Mouse (Mus musculus): ENCODE results near the gene Ly6g5c. TPM values are rescaled to one million over a fixed set of nuclear protein-coding genes. Genes with fewer than 3 reads are reported as not detected.
"Not testable (repeated sequence)": the region's sequence is repeated elsewhere in the genome, so short reads cannot be mapped to it uniquely, and the experiment has no call there.

Ly6g5c gene
- polyA plus RNA-seq, 1 experiment from 2014 or later: not detected

DNA sequence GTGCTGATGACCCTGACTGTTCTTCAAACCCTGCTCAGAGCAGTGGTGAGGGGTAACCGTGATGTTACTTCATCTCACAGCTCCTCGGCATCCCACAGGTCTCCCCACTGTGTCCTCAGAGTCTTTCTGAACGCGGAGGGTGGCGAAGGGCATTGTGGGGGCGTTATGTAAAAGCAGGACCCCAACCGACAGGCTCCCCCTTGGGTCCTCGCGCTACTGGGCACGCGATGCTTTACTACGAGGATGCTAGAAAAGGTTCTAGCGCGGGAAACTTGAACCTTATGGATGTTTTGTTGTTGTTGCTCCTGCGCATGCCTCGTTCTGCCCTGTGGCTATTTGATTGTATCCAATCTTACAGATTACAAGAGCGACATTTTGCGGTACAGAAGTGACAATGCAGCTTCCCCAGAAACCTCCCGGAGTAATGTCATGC is 13.8 kb downstream of the Ly6g5c start, which contains the start of gene Csnk2b:
Csnk2b (minus strand) TSS at position 183 of the 433 bp plus-strand sequence.
- no peaks in the 10 kb centered on the region for H3K27me3 ChIP-seq
- H3K4me1 ChIP-seq (replicated peaks): peaks cover 39% of the 10 kb centered on the region
- peak within 1 kb of the TSS; percentile 98 for H3K4me2 ChIP-seq
- peak within 1 kb of the TSS; percentile 96 for H3K4me3 ChIP-seq
- 0% methylated on average over 19 of the region's 19 CpGs for WGBS
- no peaks in the 10 kb centered on the region for H3K9me3 ChIP-seq
- H3K9ac ChIP-seq: peak within 1 kb of the TSS; percentile 98
- peaks cover 42% of the 10 kb centered on the region for H3K36me3 ChIP-seq
- H3K27ac ChIP-seq (replicated peaks): peak within 1 kb of the TSS; percentile 95
- peak; percentile 52 for ATAC-seq (ENCODE audit: low read depth)

GRCm38 (mm10) chr17:35123287-35123686 is 15.2 kb downstream of the Ly6g5c start:
- not testable (repeated sequence) for H3K9ac ChIP-seq; H3K27ac ChIP-seq (replicated peaks); ATAC-seq (ENCODE audit: low read depth); H3K4me2 ChIP-seq; H3K9me3 ChIP-seq; H3K27me3 ChIP-seq; H3K4me3 ChIP-seq
- WGBS: 91% methylated on average over 9 of the region's 9 CpGs
- Histone ChIP-seq H3K36me3 (peaks cover 30% of the 10 kb centered on the region), H3K4me1 (replicated peaks) (peaks cover 51% of the 10 kb centered on the region)

GRCm38 (mm10) chr17:35124261-35124896 is 16.3 kb downstream of the Ly6g5c start:
- not testable (repeated sequence) for H3K27me3 ChIP-seq; H3K27ac ChIP-seq (replicated peaks); H3K9me3 ChIP-seq; H3K9ac ChIP-seq; H3K4me3 ChIP-seq; H3K4me2 ChIP-seq; ATAC-seq (ENCODE audit: low read depth)
- H3K4me1 ChIP-seq (replicated peaks): peaks cover 55% of the 10 kb centered on the region
- H3K36me3 ChIP-seq: peaks cover 19% of the 10 kb centered on the region
- WGBS: 93% methylated on average over 12 of the region's 12 CpGs

GRCm38 (mm10) chr17:35125081-35125480 is 17.0 kb downstream of the Ly6g5c start:
- Histone ChIP-seq H3K4me1 (replicated peaks) (peaks cover 49% of the 10 kb centered on the region), H3K27ac (replicated peaks) (no peak overlapping the region), H3K36me3 (peaks cover 22% of the 10 kb centered on the region), H3K9me3 (no peaks in the 10 kb centered on the region), H3K4me2 (no peak overlapping the region), H3K27me3 (no peaks in the 10 kb centered on the region), H3K9ac (no peak overlapping the region), H3K4me3 (no peak overlapping the region)
- 93% methylated on average over 1 of the region's 1 CpGs for WGBS
- no peak for ATAC-seq (ENCODE audit: low read depth)

- no peaks in the 10 kb centered on the region for H3K27me3 ChIP-seq
- peaks cover 44% of the 10 kb centered on the region for H3K4me1 ChIP-seq (replicated peaks)
- no peak for ATAC-seq (ENCODE audit: low read depth)
- peak overlapping the region; percentile 81 for H3K27ac ChIP-seq (replicated peaks)
- no peaks in the 10 kb centered on the region for H3K9me3 ChIP-seq
- 44% methylated on average over 6 of the region's 6 CpGs for WGBS
- H3K4me2 ChIP-seq: peak overlapping the region; percentile 79
- H3K4me3 ChIP-seq: peak overlapping the region; percentile 76
- H3K36me3 ChIP-seq: peaks cover 27% of the 10 kb centered on the region
- peak overlapping the region; percentile 94 for H3K9ac ChIP-seq
Observed at GRCm38 (mm10) chr17:35125578-35125977, 17.5 kb downstream of the Ly6g5c start.

DNA sequence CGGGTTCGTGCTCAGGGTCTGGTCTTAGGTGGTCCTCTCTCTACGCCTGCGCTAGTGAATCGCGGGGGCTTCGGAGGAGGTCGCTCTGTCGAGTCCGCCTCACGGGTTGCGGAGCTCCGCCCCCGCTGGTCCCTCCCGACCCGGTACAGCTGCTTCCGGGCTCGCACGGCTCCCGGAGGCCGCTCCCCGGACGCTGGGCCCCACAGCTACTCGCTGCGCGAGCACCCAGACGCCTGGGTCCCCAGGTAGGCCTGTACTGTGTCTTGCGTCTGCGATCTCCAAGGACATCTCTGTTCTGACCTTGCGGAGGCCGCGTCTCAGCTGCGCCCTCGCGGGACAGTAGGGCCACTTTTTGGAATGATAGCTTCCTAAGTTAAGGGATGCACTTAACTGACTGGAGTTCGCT is 18.1 kb downstream of the Ly6g5c start, which contains the start of gene D17H6S53E:
D17H6S53E (plus strand) TSS at position 168 of the 406 bp plus-strand sequence.
- Histone ChIP-seq H3K9ac (peak within 1 kb of the TSS; percentile 94), H3K4me3 (peak within 1 kb of the TSS; percentile 76), H3K4me2 (peak within 1 kb of the TSS; percentile 79), H3K27me3 (no peaks in the 10 kb centered on the region), H3K36me3 (peaks cover 31% of the 10 kb centered on the region), H3K9me3 (no peaks in the 10 kb centered on the region), H3K4me1 (replicated peaks) (peaks cover 42% of the 10 kb centered on the region), H3K27ac (replicated peaks) (peak within 1 kb of the TSS; percentile 81)
- peak; percentile 21; the same call in 1 of the 2 replicates for ATAC-seq (ENCODE audit: low read depth)
- WGBS: 0% methylated on average over 36 of the region's 36 CpGs

- Histone ChIP-seq H3K27ac (replicated peaks) (no peak overlapping the region), H3K36me3 (peaks cover 31% of the 10 kb centered on the region), H3K9ac (peak overlapping the region; percentile 94), H3K4me3 (peak overlapping the region; percentile 76), H3K9me3 (no peaks in the 10 kb centered on the region), H3K27me3 (no peaks in the 10 kb centered on the region), H3K4me2 (peak overlapping the region; percentile 79), H3K4me1 (replicated peaks) (peaks cover 42% of the 10 kb centered on the region)
- WGBS: 80% methylated on average over 13 of the region's 13 CpGs
- no peak for ATAC-seq (ENCODE audit: low read depth)
Observed at GRCm38 (mm10) chr17:35127017-35127416, 18.9 kb downstream of the Ly6g5c start.

- Histone ChIP-seq H3K4me1 (replicated peaks) (peaks cover 38% of the 10 kb centered on the region), H3K4me3 (no peak overlapping the region), H3K9me3 (no peaks in the 10 kb centered on the region), H3K27ac (replicated peaks) (no peak overlapping the region), H3K4me2 (no peak overlapping the region), H3K9ac (peak overlapping the region; percentile 45; the same call in 1 of the 2 replicates), H3K27me3 (no peaks in the 10 kb centered on the region), H3K36me3 (peaks cover 26% of the 10 kb centered on the region)
- no peak for ATAC-seq (ENCODE audit: low read depth)
- 71% methylated on average over 11 of the region's 11 CpGs for WGBS
Observed at GRCm38 (mm10) chr17:35128996-35129395, 20.9 kb downstream of the Ly6g5c start.

GRCm38 (mm10) chr17:35131038-35131437 is 23.0 kb downstream of the Ly6g5c start:
- ATAC-seq (ENCODE audit: low read depth): no peak
- Histone ChIP-seq H3K4me3 (no peak overlapping the region), H3K27me3 (no peaks in the 10 kb centered on the region), H3K27ac (replicated peaks) (no peak overlapping the region), H3K9ac (no peak overlapping the region), H3K9me3 (no peaks in the 10 kb centered on the region), H3K4me1 (replicated peaks) (peaks cover 33% of the 10 kb centered on the region), H3K36me3 (peaks cover 16% of the 10 kb centered on the region; the same call in 1 of the 2 replicates), H3K4me2 (no peak overlapping the region)
- 87% methylated on average over 8 of the region's 8 CpGs for WGBS

DNA sequence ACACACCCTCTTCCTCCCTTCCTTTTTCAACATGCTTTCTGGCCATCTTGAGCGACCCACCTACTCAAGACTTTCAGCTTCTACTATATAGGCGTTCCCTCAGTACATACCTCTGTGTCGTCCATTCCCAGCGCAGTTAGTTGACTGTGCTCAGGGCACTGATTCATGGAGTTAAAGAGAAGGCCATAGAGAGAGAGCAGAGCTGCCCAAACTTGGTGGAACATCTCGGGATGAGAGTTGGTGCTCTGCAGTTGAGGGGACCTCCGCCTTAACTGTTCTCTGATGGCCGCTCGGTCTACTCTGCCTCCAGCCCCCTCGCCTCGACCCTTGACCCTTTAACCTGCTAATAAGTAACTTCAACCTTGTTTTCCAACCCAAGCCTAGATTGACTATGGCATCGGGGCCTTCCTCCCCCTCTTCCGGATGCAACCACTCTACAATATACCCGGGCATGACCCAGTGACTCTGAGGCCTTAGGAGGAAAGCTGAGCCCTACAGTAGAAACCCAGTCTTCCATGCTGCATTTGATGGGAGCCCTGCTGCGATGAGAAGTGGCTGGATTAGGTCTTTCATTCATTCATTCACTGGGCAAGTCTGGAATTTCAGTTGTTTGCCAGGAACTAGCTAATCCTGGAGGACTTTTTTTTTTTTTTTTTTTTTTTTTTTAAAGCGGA is 23.6 kb downstream of the Ly6g5c start, which contains the start of gene Apom:
Apom (minus strand) TSS at position 551 of the 674 bp plus-strand sequence.
- Histone ChIP-seq H3K27ac (replicated peaks) (no peak within 1 kb of the TSS), H3K4me3 (no peak within 1 kb of the TSS), H3K9ac (0 out of 2 replicates have a peak within 1 kb of the TSS, but pooled peaks have one; percentile 5), H3K27me3 (no peaks in the 10 kb centered on the region), H3K9me3 (no peaks in the 10 kb centered on the region), H3K36me3 (peaks cover 16% of the 10 kb centered on the region; the same call in 1 of the 2 replicates), H3K4me1 (replicated peaks) (peaks cover 33% of the 10 kb centered on the region), H3K4me2 (no peak within 1 kb of the TSS)
- ATAC-seq (ENCODE audit: low read depth): no peak
- 81% methylated on average over 15 of the region's 15 CpGs for WGBS

- no peak overlapping the region for H3K4me3 ChIP-seq
- no peak overlapping the region for H3K9ac ChIP-seq
- H3K9me3 ChIP-seq: no peaks in the 10 kb centered on the region
- peaks cover 16% of the 10 kb centered on the region; the same call in 1 of the 2 replicates for H3K36me3 ChIP-seq
- no peak overlapping the region for H3K27ac ChIP-seq (replicated peaks)
- WGBS: 72% methylated on average over 3 of the region's 3 CpGs
- ATAC-seq (ENCODE audit: low read depth): no peak
- no peaks in the 10 kb centered on the region for H3K27me3 ChIP-seq
- H3K4me2 ChIP-seq: no peak overlapping the region
- H3K4me1 ChIP-seq (replicated peaks): peaks cover 33% of the 10 kb centered on the region
Observed at GRCm38 (mm10) chr17:35132174-35132560, 24.1 kb downstream of the Ly6g5c start.

DNA sequence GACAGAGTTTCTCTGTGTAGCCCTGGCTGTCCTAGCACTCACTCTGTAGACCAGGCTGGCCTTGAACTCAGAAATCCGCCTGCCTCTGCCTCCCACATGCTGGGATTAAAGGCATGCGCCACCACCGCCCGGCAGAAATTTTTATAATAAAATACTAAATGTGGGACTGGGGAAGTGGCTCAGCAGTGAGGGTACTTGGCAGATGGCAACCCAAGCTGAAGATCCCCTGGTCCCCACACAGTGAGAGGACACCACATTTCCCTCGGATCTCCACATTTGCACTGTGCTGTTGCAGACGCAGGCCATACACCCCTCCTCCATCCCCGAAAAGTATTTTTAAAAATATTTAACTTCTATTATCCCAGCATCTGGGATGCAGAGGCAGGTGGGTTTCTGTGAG is 25.4 kb downstream of the Ly6g5c start:
- peaks cover 20% of the 10 kb centered on the region for H3K36me3 ChIP-seq
- H3K9me3 ChIP-seq: no peaks in the 10 kb centered on the region
- H3K4me1 ChIP-seq (replicated peaks): peaks cover 36% of the 10 kb centered on the region
- H3K27me3 ChIP-seq: no peaks in the 10 kb centered on the region
- H3K27ac ChIP-seq (replicated peaks): no peak overlapping the region
- H3K9ac ChIP-seq: no peak overlapping the region
- 92% methylated on average over 7 of the region's 7 CpGs for WGBS
- ATAC-seq (ENCODE audit: low read depth): no peak
- no peak overlapping the region for H3K4me3 ChIP-seq
- H3K4me2 ChIP-seq: no peak overlapping the region; the same call in 1 of the 2 replicates

Data from neural tube, embryonic 13.5 days (tissue).